Mouse (Mus musculus): ENCODE measurements around the gene B4galt7.

- no peak for TF ChIP-seq CTCF (IDR thresholded peaks at IDR 0.05; ENCODE audit: insufficient read depth, low read length)
- no peak for TF ChIP-seq POLR2A (IDR thresholded peaks at IDR 0.05; ENCODE audit: borderline replicate concordance, extremely low read depth, low read depth, low read length)
These were observed 35.5 kb downstream of the B4galt7 start for GRCm38 (mm10) chr13:55635146-55635571.
